Mouse (Mus musculus): ENCODE data around the gene Atxn2.

The Atxn2 gene

GRCm38 (mm10) chr5:121766038-121766773 is 55.1 kb downstream of the Atxn2 start:
- no peak for DNase-seq

DNA sequence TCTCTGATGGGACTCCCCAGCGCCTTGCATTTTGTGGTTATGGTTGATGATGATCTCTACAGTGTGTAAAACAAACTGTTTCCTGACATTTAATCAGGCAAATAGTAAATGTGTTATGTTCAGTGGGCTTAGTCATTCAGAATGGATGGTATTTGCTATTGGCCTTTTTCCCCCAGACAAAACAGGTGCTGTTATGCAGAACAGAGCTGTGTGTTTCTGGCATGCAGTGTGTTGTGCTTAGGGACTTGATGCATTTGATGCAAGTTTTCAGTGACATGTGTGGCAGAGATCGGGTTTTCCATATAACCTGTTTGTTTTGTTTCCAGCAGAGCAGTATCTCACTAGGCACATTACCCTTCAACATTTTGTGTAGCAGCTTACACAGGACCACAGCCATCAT is 56.4 kb downstream of the Atxn2 start:
- DNase-seq = no peak

DNA sequence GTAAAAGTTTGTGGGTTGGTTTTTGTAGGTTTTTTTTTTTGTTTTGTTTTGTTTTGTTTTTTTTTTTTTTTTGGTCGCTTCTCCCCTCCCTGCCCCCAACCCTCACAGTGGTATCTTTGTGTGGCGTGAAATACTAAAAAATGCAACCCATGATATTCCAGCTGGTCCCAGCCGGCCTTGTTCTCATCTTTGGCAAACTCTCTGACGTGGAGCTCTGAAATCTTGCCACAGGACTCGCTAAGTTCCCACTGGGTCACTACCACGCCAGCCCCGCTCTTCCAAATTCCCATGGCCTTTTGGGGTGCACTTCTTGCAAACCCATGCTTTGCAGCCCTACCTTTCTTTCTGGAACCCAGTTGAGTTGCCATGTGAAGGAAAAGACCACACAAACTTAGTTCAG is 58.7 kb downstream of the Atxn2 start:
- DNase-seq = no peak

DNA sequence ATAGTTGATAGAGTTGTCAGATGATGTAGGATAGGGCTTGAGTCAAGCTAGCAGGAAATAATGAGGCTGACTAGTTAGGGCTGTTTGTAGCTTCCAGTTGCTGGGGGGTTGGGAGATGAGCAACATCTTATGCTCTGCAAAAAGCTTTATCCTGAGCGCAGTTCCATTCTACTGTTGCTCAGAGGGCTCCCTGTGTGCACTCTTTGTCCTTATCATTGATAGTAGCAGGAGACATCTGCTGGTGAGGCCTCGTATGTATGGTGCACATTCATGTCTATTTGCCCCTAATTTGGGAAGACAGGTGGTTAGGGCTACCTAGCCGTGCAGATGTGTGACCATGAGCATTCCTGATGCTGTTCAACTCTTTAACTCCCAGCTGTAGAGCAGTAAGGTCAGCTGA is 60.5 kb downstream of the Atxn2 start:
- no peak for DNase-seq

- no peak for DNase-seq
Measured at GRCm38 (mm10) chr5:121778485-121779119, 67.5 kb downstream of the Atxn2 start.

- DNase-seq = no peak
Measured at GRCm38 (mm10) chr5:121780180-121780579, 69.0 kb downstream of the Atxn2 start.

DNA sequence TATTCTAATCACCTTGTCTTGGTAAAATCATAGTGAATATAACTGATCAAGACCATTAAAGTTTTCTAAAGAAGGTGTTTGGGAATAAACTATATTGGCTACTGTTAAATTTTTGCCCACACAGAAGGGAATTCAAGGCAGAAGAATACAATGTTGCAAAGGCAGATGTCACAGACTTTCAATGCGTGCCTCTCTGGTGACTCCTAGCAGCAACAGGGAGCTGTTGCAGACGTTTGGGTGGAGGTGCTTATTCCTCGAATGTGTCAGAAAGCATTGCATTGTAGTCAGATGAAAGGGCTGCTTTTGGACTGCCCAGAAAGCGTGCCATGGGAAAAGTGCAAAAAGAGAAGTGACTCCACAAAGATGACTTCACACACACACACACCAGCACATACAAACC is 71.3 kb downstream of the Atxn2 start:
- no peak for DNase-seq

GRCm38 (mm10) chr5:121783862-121784500 is 72.8 kb downstream of the Atxn2 start:
- peak; percentile 63 for DNase-seq

GRCm38 (mm10) chr5:121791026-121791425 is 79.9 kb downstream of the Atxn2 start:
- no peak for DNase-seq

GRCm38 (mm10) chr5:121795800-121796199 is 84.7 kb downstream of the Atxn2 start:
- peak; percentile 43 for DNase-seq

GRCm38 (mm10) chr5:121798447-121798846 is 87.3 kb downstream of the Atxn2 start:
- no peak for DNase-seq

DNA sequence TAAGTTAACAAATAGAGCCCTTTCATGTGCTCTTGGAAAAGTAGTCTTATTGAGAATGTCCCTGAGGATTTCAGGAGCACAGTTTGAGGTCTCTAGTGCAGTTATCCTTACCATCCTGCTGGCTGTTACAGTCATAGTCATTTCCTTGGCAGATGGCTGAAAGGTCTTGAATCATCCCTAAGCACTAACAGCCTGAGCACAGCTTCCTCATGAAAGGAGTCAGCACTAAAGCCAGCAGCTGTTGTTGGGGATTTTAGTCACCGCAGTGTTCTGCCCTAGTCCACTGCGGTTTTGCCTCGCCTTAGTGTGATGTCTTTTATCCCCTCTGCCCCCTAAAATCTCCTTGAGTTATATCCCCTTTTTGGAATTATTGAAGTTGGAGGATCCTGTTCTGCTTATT is 96.0 kb downstream of the Atxn2 start:
- peak; percentile 61 for DNase-seq

GRCm38 (mm10) chr5:121808202-121808601 is 97.1 kb downstream of the Atxn2 start:
- DNase-seq = no peak

DNA sequence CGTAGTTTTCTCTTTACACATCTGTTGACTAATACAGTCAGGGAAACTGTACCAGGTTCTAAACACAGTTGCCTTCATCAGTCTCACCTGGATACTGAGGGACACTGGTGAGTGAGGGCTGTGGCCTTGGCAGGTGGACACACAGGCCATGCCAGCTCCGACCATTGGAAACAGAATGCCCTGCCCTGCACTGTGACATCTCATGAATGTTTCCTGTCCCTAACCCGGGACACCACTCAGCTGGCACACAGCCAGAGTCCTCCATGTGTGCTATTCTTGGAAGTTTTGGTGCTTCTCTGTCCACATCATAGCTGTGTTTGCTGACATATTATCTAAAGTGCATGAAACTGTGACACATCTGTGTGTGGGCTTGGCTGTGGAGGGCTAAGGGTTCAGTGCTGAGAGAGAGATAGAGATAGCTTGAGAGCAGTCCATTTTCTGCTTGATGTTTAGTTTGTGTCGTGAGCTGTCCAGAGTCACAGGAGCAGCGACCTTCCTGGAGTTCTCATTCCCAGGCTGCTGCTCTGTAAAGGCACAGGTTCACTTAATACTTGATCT is 98.6 kb downstream of the Atxn2 start:
- DNase-seq = no peak

DNA sequence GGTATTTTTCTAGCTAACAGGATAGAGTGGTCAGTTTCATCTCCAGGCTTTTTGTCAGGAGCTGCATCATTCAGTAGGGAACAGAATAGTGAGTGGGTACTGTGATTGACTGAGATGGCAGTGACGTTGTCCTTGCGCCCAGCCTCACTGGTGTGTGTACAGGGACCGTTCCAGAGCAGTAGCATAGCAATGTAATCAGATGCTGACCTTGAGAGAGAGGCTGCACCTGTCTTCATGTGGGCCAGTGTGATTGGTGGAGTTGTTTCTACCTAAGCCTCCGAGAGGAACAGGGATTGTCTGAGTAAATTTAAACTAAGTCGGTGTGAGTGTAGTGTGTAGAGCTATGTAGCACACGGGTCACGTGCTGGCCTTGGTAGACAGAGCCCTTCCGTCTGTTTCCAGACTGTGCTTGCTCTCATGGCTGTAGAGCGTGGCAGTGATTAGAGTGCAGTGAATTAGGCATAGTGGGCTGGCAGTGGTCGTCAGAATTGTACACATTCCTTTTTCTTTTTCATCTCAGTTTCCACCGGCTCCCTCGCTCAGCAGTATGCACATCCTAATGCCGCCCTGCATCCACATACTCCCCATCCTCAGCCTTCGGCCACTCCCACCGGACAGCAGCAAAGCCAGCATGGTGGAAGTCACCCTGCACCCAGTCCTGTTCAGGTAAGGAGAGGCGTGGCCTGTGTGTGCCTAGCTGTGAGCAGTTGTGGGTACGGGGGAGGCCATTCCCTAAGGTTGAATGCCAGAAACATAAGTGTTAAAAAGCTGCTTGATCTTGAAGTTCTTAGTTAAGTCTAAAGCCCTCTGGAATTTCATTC is 99.4 kb downstream of the Atxn2 start:
- no peak for DNase-seq

GRCm38 (mm10) chr5:121811485-121811931 is 100.4 kb downstream of the Atxn2 start:
- no peak for DNase-seq

DNA sequence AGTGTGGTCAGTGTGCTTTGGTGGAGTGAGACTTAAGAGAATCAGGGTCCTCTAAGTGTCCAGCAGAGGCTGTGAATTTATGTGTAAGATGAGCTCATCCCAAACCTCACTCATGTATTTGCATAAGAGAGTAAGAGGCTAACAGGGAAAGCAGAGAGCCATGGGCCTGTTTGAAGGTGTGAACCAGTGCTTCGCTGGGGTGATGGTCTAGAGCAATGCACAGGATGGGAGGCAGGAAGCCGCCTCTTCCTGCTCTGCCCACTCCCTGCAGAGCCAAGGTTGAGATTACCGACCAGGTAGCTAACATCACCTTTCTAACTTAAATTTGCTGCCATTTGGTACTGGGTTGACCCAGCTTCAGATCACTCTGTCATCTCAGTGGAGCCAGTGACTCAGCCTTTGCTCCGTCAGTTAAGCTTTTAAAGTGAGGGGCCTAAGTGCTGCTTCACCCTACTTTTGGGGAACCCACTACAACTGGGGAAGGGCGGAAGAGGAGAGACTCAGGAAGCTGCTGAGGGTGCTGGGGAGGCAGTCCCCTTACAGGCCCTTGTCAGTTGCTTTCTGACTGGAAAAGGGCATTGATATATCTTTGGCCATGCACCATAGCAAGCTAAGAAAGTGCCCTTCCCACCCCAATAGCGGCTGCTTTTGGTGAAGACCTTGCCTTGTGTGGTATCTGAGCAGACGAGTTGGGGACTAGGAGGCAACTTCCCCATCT is 101.5 kb downstream of the Atxn2 start:
- no peak for DNase-seq

DNA sequence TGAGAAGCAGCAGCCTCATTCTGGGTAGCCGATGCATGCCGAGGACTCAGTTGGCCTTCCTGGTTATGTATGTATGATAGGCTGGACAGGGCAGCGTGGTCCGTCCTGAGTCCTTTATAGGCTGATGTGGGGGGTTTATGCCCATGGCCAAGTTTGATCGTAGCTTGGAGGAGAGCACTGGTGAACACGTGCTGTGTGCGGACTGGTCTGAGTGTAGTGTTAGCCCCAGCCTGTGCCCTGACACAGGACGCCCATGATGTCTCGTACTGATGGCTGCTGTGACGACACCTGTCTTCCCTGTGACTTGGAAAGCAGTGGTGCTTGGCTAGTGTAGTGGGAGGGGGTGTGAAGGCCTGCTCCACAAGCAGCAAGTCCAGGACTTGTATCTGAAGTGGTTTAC is 102.6 kb downstream of the Atxn2 start:
- DNase-seq = no peak

GRCm38 (mm10) chr5:121815067-121815466 is 103.9 kb downstream of the Atxn2 start:
- DNase-seq = peak; percentile 75

DNA sequence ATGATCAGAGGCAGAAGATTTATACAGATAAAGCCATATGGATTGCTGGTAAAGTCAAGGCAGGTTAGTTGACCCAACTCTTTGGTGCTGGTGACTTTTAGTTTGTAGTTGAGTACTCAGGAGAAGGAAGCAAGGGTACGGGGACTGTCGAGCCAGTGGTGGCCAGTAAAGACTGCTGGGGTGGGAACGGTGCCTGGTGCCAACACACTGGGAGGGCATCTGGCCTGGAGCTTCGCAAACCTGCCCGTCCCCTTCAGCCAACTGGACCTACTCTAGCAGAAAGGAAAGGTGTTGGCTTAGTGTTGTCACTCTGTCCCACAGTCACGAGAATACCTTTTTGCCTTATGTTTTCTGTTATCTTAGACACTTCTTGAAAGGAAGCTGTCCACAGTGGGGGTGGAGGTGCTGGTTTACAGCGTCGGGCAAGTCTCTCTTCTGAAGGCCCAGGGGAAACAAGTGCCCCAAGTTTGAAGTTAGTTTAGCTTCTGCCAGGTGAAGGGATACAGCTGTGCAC is 104.8 kb downstream of the Atxn2 start:
- no peak for DNase-seq

DNA sequence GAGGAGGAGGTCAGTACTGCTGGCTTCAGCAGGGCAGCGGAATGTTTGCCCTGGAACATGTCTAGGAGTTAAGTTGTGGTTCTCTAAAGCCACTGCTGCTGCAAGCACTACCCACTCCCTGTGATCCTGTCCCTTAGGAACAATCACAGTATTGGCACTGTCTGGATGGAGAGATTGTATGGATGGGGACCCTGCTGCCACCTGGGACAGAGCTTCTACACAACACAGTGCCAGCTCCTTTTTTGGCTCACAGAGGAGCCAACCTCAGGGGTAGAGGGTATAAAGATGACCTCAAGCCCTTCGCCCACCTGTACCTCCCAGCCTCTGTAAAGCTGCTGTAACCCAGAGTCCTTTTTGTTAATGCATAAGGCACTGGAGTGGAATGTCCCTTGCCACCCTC is 105.5 kb downstream of the Atxn2 start:
- no peak for DNase-seq

DNA sequence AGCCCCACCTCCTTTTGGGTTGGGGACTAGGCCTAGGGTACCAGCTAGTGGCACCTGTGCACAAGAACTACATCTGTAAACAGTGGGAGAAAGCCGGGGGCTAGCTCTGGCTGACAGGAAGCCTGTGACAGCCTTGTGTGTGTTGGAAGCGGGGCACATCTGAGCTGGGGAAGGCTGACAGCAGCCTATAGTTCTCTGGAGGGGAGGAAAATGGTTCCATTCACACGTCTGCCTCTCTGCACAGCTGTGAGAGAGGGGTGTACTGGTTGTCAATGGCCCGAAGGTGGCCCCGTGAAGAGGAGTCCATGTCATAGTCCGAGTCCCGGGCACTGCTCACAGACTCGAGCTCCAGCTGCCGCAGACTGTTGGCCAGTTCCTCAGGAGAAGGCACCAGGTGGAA is 106.4 kb downstream of the Atxn2 start:
- no peak for DNase-seq

All from retina, postnatal 1 day (tissue).